Mouse (Mus musculus) testis, adult 2 months (tissue): ENCODE data around the gene Htr5b.

Source experiments
- CTCF ChIP-seq: fragments of 200-500 bp; IDR thresholded peaks from 2 replicates; pipeline ENCODE4 v1.5.1; 2012; ENCODE audit warnings: low read depth, mild to moderate bottlenecking, inconsistent platforms, low read length, moderate library complexity; ENCODE audit not compliant: control insufficient read depth, insufficient read depth, insufficient replicate concordance
- POLR2A ChIP-seq: fragments of 200-500 bp; IDR thresholded peaks from 2 replicates; pipeline ENCODE4 v1.6.1; 2012; ENCODE audit warnings: low read depth, mild to moderate bottlenecking, inconsistent platforms, low read length, moderate library complexity; ENCODE audit not compliant: control insufficient read depth

DNA sequence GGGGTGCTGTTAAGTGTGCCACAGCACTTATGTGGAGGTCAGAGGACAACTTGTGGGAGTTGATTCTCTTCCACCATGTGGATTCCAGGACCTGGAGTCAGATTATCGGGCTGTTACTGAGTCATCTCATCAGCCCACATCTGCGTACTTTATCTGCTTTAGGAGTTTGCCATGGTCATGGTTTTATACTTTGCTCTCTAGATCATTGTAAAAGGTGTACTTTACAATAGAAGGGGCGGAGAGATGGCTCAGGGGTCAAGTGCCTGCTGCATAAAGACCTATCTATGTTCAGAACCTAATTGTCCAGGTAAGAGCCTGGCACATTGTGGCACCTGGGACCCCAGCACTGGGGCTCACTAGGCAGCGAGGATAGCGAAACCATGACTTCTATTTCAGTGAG lies 48.9 kb downstream of the Htr5b start:
- no peak for TF ChIP-seq CTCF
- no peak for TF ChIP-seq POLR2A
